Mouse (Mus musculus): ENCODE data around the gene Med16. TPM values are rescaled to one million over a fixed set of nuclear protein-coding genes. Genes with fewer than 3 reads are reported as not detected.

The Med16 gene
- polyA plus RNA-seq, 1 experiment from 2014 or later = 44.9 TPM

DNA sequence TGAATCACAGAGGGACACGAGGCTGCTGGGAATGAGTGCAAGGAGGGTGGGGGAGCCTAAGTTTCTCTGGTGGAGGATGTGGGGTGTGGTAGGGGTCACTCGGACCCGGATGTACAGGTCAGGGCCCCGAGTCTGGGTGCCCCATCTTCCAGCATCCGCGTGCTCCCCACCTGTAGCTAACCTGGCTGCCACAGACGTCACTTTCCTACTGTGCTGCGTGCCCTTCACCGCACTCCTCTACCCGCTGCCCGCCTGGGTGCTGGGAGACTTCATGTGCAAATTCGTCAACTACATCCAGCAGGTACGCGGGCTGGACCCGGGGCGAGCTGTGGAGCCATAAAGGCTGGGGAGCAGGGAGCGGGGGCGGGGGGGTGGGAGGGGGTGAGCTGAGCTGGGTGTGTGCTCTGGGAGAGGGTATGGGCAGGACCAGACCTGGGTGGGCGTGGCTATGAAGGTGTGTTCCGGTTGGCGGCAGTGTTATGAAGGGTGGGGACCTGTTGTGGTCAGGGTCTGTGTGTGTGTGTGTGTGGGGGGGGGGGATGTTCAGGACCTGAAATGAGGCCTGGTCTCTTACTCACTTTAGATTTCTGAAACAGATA is 10.6 kb upstream of the Med16 start:
- H3K4me1 ChIP-seq (replicated peaks; ENCODE audit: insufficient read depth, low read length) = peaks cover 28% of the 10 kb centered on the region
- 0 out of 2 replicates have a peak overlapping the region, but pooled peaks have one; percentile 35 for H3K9ac ChIP-seq (ENCODE audit: low read depth, low read length)
- no peak for TF ChIP-seq CTCF (IDR thresholded peaks at IDR 0.05; ENCODE audit: low read depth)
- peaks cover 46% of the 10 kb centered on the region for H3K27me3 ChIP-seq (ENCODE audit: insufficient read depth, low read length)
- no peaks in the 10 kb centered on the region for H3K9me3 ChIP-seq (replicated peaks; ENCODE audit: low read length)
- no peak overlapping the region for H3K27ac ChIP-seq
- peak overlapping the region; percentile 50 for H3K4me2 ChIP-seq (ENCODE audit: low read length)
- no peaks in the 10 kb centered on the region for H3K36me3 ChIP-seq (ENCODE audit: insufficient read depth, low read length)
- no peak for DNase-seq (ENCODE audit: low spot score)
- no peak overlapping the region for H3K4me3 ChIP-seq (replicated peaks; ENCODE audit: low read depth, low read length)
- 8% methylated on average over 21 of the region's 21 CpGs for whole genome bisulfite sequencing
- ATAC-seq (replicated peaks; ENCODE audit: low FRiP score, low read depth) = no peak

GRCm38 (mm10) chr10:79918231-79919078 is 9.7 kb upstream of the Med16 start:
- Histone ChIP-seq H3K27ac (no peak overlapping the region), H3K9ac (ENCODE audit: low read depth, low read length) (peak overlapping the region; percentile 29; the same call in 1 of the 2 replicates), H3K4me2 (ENCODE audit: low read length) (peak overlapping the region; percentile 50), H3K4me1 (replicated peaks; ENCODE audit: insufficient read depth, low read length) (peaks cover 28% of the 10 kb centered on the region), H3K36me3 (ENCODE audit: insufficient read depth, low read length) (no peaks in the 10 kb centered on the region), H3K27me3 (ENCODE audit: insufficient read depth, low read length) (peaks cover 46% of the 10 kb centered on the region), H3K4me3 (replicated peaks; ENCODE audit: low read depth, low read length) (peak overlapping the region; percentile 16), H3K9me3 (replicated peaks; ENCODE audit: low read length) (no peaks in the 10 kb centered on the region)
- TF ChIP-seq CTCF (IDR thresholded peaks at IDR 0.05; ENCODE audit: low read depth) = no peak
- DNase-seq (ENCODE audit: low spot score) (no peak), ATAC-seq (replicated peaks; ENCODE audit: low FRiP score, low read depth) (no peak)
- WGBS = 11% methylated on average over 35 of the region's 35 CpGs

DNA sequence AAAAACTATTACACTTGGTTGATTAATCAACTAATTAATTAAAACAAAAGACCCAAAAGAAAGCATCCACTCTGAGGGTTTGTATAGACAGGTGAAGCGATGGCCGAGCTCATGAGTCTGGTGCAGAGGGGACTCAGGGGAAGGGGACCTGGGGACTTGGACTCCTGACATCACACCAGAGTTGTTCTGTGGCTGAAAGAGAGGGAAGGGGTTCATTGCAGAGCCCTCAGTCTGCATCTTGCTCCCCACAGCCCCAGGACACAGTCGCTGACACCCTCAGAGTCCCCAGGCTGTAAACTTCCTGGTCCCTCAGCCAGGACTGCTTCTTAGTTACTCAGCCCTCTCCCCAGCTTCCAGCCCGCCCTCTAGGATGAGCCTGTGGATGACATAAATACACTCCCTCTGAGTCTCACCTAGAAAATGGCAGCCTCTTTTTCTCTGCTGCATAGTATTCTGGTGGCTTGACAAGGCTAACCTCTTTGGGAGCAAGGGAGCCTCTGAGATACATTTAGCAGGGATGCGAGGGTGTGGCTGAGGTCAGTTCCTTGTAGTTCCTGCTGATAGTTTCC is 8.9 kb upstream of the Med16 start:
- Histone ChIP-seq H3K4me2 (ENCODE audit: low read length) (peak overlapping the region; percentile 94; the same call in 1 of the 2 replicates), H3K4me3 (replicated peaks; ENCODE audit: low read depth, low read length) (peak overlapping the region; percentile 82; the same call in 1 of the 2 replicates), H3K4me1 (replicated peaks; ENCODE audit: insufficient read depth, low read length) (peaks cover 28% of the 10 kb centered on the region), H3K36me3 (ENCODE audit: insufficient read depth, low read length) (no peaks in the 10 kb centered on the region), H3K27ac (no peak overlapping the region), H3K27me3 (ENCODE audit: insufficient read depth, low read length) (peaks cover 43% of the 10 kb centered on the region), H3K9me3 (replicated peaks; ENCODE audit: low read length) (no peaks in the 10 kb centered on the region), H3K9ac (ENCODE audit: low read depth, low read length) (no peak overlapping the region)
- ATAC-seq (replicated peaks; ENCODE audit: low FRiP score, low read depth) = no peak
- WGBS = 75% methylated on average over 5 of the region's 5 CpGs
- no peak for DNase-seq (ENCODE audit: low spot score)
- no peak for TF ChIP-seq CTCF (IDR thresholded peaks at IDR 0.05; ENCODE audit: low read depth)

DNA sequence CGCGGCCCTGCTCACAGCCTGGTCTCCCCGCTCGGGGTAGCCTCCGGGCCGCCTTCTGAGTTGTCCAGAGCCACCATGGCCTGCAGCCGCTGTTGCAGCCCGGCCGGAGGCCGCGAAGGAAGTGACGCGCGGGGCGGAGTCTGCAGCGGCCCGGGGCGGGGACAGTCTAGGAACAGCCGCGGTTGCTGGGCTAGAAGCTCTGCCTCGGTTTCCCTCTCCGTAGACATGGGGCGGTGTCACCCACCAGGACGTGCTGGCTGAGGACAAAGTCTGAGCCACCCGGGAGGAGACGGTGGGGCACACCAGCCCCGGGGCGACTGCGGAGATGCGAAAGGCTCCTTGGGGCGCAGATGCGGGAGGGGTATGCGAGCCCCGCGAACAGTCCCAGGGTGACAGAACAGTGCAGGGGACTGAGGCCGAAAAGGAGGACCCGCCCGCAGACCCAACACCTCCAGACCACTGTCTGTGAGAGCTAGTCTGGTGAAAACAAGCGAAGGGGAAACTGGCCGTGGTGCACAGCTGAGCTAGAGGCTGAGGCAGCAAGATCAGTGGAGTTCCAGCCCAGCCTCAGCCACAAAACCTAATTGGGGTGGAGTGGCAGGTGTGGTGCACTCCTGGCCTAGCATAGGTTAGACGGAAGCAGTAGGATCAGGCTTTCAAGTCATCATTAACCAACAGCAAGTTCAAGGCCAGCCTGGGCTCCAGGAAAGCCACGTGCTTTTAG is 8.2 kb upstream of the Med16 start, which contains the start of gene Kiss1r:
Gene Kiss1r, plus strand, starts transcription at position 164 of the 724 bp plus-strand sequence.
- Histone ChIP-seq H3K4me3 (replicated peaks; ENCODE audit: low read depth, low read length) (peak within 1 kb of the TSS; percentile 82), H3K4me2 (ENCODE audit: low read length) (peak within 1 kb of the TSS; percentile 94), H3K4me1 (replicated peaks; ENCODE audit: insufficient read depth, low read length) (peaks cover 28% of the 10 kb centered on the region), H3K27me3 (ENCODE audit: insufficient read depth, low read length) (peaks cover 37% of the 10 kb centered on the region), H3K27ac (peak within 1 kb of the TSS; percentile 77), H3K36me3 (ENCODE audit: insufficient read depth, low read length) (0 out of 2 replicates have a peak, but pooled peaks cover 3% of the 10 kb centered on the region), H3K9me3 (replicated peaks; ENCODE audit: low read length) (no peaks in the 10 kb centered on the region), H3K9ac (ENCODE audit: low read depth, low read length) (peak within 1 kb of the TSS; percentile 90)
- 2% methylated on average over 42 of the region's 42 CpGs for WGBS
- TF ChIP-seq CTCF (IDR thresholded peaks at IDR 0.05; ENCODE audit: low read depth) = no peak
- ATAC-seq (replicated peaks; ENCODE audit: low FRiP score, low read depth) (peak; percentile 76), DNase-seq (ENCODE audit: low spot score) (peak; percentile 91)

GRCm38 (mm10) chr10:79916081-79916480 is 7.4 kb upstream of the Med16 start:
- ATAC-seq (replicated peaks; ENCODE audit: low FRiP score, low read depth) (no peak), DNase-seq (ENCODE audit: low spot score) (no peak)
- H3K9me3 ChIP-seq (replicated peaks; ENCODE audit: low read length) = no peaks in the 10 kb centered on the region
- peaks cover 9% of the 10 kb centered on the region for H3K36me3 ChIP-seq (ENCODE audit: insufficient read depth, low read length)
- 7% methylated on average over 8 of the region's 8 CpGs for WGBS
- H3K27me3 ChIP-seq (ENCODE audit: insufficient read depth, low read length) = peaks cover 30% of the 10 kb centered on the region
- peak overlapping the region; percentile 90 for H3K9ac ChIP-seq (ENCODE audit: low read depth, low read length)
- H3K4me1 ChIP-seq (replicated peaks; ENCODE audit: insufficient read depth, low read length) = peaks cover 22% of the 10 kb centered on the region
- peak overlapping the region; percentile 82 for H3K4me3 ChIP-seq (replicated peaks; ENCODE audit: low read depth, low read length)
- no peak for TF ChIP-seq CTCF (IDR thresholded peaks at IDR 0.05; ENCODE audit: low read depth)
- H3K4me2 ChIP-seq (ENCODE audit: low read length) = peak overlapping the region; percentile 94
- H3K27ac ChIP-seq = peak overlapping the region; percentile 77; the same call in 1 of the 2 replicates
